ENCODE assay signal across 14 mouse cellular contexts in genomic region chr1:52601496-52601895, GRCm38 (mm10).
"Had no signal": no experiment of that assay in that cellular context is flagged by ENCODE, and none has a peak within 500 bp of the region (broad histone marks: within the 10 kb centered on the region; RNA-seq: fewer than 3 reads in every experiment).

No protein-coding gene starts in this region.

- DNase-seq: lung, adult 18-20 months; lung, embryonic 14.5 days; lung, postnatal 10 days; lung, postnatal 36 days; retina, postnatal 1 day; right cerebral cortex, postnatal 25 days; right cerebral cortex, postnatal 4 days; spleen, adult 18-20 months; thymus, adult 2 months; thymus, postnatal 25 days; thymus, postnatal 4 days had no signal

- ATAC-seq: liver, embryonic 12.5 days; midbrain, embryonic 13.5 days; midbrain, embryonic 15.5 days had no signal
